Mouse (Mus musculus) testis, adult 2 months (tissue): Measurements from ENCODE around the gene Foxp1.

Source experiments
- CTCF ChIP-seq: fragments of 200-500 bp; IDR thresholded peaks from 2 replicates; pipeline ENCODE4 v1.5.1; 2012; ENCODE audit warnings: low read depth, mild to moderate bottlenecking, inconsistent platforms, low read length, moderate library complexity; ENCODE audit not compliant: control insufficient read depth, insufficient read depth, insufficient replicate concordance
- POLR2A ChIP-seq: fragments of 200-500 bp; IDR thresholded peaks from 2 replicates; pipeline ENCODE4 v1.6.1; 2012; ENCODE audit warnings: low read depth, mild to moderate bottlenecking, inconsistent platforms, low read length, moderate library complexity; ENCODE audit not compliant: control insufficient read depth

DNA sequence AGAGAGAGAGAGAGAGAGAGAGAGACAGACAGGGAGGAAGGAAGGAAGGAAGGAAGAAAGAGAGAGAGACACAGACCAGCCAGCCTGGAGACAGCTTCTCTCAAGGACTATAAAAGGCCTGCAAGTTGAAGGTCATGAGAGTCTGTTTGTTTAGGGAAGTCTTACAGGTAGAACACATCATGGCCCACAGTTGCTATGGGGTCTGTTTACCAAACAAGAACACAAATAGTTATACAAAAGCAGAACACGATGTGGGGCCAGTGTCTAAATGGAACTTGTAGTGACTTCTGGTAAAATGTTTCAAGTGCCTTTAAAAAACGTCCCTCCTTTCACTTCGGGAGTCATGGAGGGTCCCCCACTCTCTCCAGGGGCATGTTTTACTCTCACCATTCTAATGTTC is 529.3 kb downstream of the Foxp1 start:
- TF ChIP-seq POLR2A (no peak), CTCF (no peak)
